8 mouse cellular contexts compared by ENCODE assay signal in genomic region chr4:44300781-44301750, GRCm38 (mm10). TPM values are rescaled to one million over a fixed set of nuclear protein-coding genes. Genes with fewer than 3 reads are reported as not detected.
A peak's percentile ranks its signal among the peaks of the same experiment; 100 is the strongest.
DNase-seq lines count a peak whose midpoint lies in the region; ATAC-seq and TF ChIP-seq lines count a peak whose summit lies in the region.

Gene Melk, plus strand, starts transcription at chr4:44300876.

- H3K4me1 ChIP-seq in hindbrain, postnatal 0 days (ENCODE audit: insufficient read depth, low read length) = no peaks in the 10 kb centered on the region
- peaks cover 21% of the 10 kb centered on the region for H3K4me1 ChIP-seq in limb, embryonic 13.5 days
- peaks cover 13% of the 10 kb centered on the region for H3K4me1 ChIP-seq in midbrain, embryonic 15.5 days

- H3K4me2 ChIP-seq in hindbrain, postnatal 0 days (ENCODE audit: low read depth, low read length) = peak within 1 kb of the TSS; percentile 77
- H3K4me2 ChIP-seq in limb, embryonic 13.5 days (replicated peaks) = peak within 1 kb of the TSS; percentile 77
- H3K4me2 ChIP-seq in midbrain, embryonic 15.5 days = peak within 1 kb of the TSS; percentile 70

- no peaks in the 10 kb centered on the region for H3K36me3 ChIP-seq in hindbrain, postnatal 0 days (ENCODE audit: insufficient read depth, low read length)
- H3K36me3 ChIP-seq in limb, embryonic 13.5 days = peaks cover 4% of the 10 kb centered on the region; the same call in 1 of the 2 replicates
- no peaks in the 10 kb centered on the region for H3K36me3 ChIP-seq in midbrain, embryonic 15.5 days (replicated peaks)

- no peaks in the 10 kb centered on the region for H3K27me3 ChIP-seq in hindbrain, postnatal 0 days (ENCODE audit: insufficient read depth, low read length)
- no peaks in the 10 kb centered on the region for H3K27me3 ChIP-seq in limb, embryonic 13.5 days
- H3K27me3 ChIP-seq in midbrain, embryonic 15.5 days (replicated peaks) = no peaks in the 10 kb centered on the region

- no peak for TF ChIP-seq CTCF in hindbrain, postnatal 0 days (IDR thresholded peaks at IDR 0.05; ENCODE audit: low read depth)

- peak; percentile 51 for DNase-seq in right cerebral cortex, adult 18-20 months
- DNase-seq in right cerebral cortex, postnatal 36 days (ENCODE audit: low spot score in 2 of 2) = no peak
- DNase-seq in gastrocnemius, adult 8-10 months (ENCODE audit: low spot score in 2 of 2) = peak; percentile 28 to 60
- DNase-seq in hindbrain, postnatal 0 days (ENCODE audit: low spot score) = peak; percentile 89
- peak; percentile 82 to 92 for DNase-seq in spleen, postnatal 10 days (ENCODE audit: low spot score in 2 of 2)

- H3K9me3 ChIP-seq in hindbrain, postnatal 0 days (ENCODE audit: low read length) = no peaks in the 10 kb centered on the region
- H3K9me3 ChIP-seq in limb, embryonic 13.5 days = no peaks in the 10 kb centered on the region
- no peaks in the 10 kb centered on the region for H3K9me3 ChIP-seq in midbrain, embryonic 15.5 days

- ATAC-seq in common myeloid progenitor, adult 5-6 weeks (replicated peaks; ENCODE audit: low read depth, poor library complexity, severe bottlenecking) = peak; percentile 97
- peak; percentile 94 for ATAC-seq in hindbrain, postnatal 0 days
- peak; percentile 91 for ATAC-seq in limb, embryonic 13.5 days (ENCODE audit: low FRiP score, low read depth)
- peak; percentile 70 for ATAC-seq in midbrain, embryonic 15.5 days (replicated peaks)

- H3K4me3 ChIP-seq in hindbrain, postnatal 0 days (ENCODE audit: low read length) = peak within 1 kb of the TSS; percentile 59
- H3K4me3 ChIP-seq in limb, embryonic 13.5 days = peak within 1 kb of the TSS; percentile 78
- H3K4me3 ChIP-seq in midbrain, embryonic 15.5 days = peak within 1 kb of the TSS; percentile 54

- 1% methylated on average over 41 of the region's 41 CpGs for WGBS in hindbrain, postnatal 0 days
- WGBS in limb, embryonic 13.5 days = under 1% methylated on average over 41 of the region's 41 CpGs
- WGBS in midbrain, embryonic 15.5 days = 1% methylated on average over 41 of the region's 41 CpGs

- peak within 1 kb of the TSS; percentile 42; the same call in 1 of the 2 replicates for H3K9ac ChIP-seq in hindbrain, postnatal 0 days (replicated peaks; ENCODE audit: low read length)
- H3K9ac ChIP-seq in limb, embryonic 13.5 days = peak within 1 kb of the TSS; percentile 78
- peak within 1 kb of the TSS; percentile 45 for H3K9ac ChIP-seq in midbrain, embryonic 15.5 days

- no peak within 1 kb of the TSS for H3K27ac ChIP-seq in hindbrain, postnatal 0 days
- H3K27ac ChIP-seq in limb, embryonic 13.5 days = peak within 1 kb of the TSS; percentile 69; the same call in 1 of the 2 replicates
- H3K27ac ChIP-seq in midbrain, embryonic 15.5 days = no peak within 1 kb of the TSS

RNA-seq across cellular contexts. Expression of gene Melk, which starts in this region (rescaled TPM):
- total RNA-seq in common myeloid progenitor, adult 5-6 weeks (2017) = 23.4 and 25.3 TPM in 2 replicates
- not detected for total RNA-seq in gastrocnemius, adult 8-10 months (2022)
- total RNA-seq in hindbrain, postnatal 0 days (2014; rRNA removed) = 6.0 and 6.7 TPM in 2 replicates
- 6.8 and 8.6 TPM in 2 replicates for polyA plus RNA-seq in hindbrain, postnatal 0 days (2015; fragmentation: Nextera tagmentation; extraction: Ambion mirVana)
- polyA plus RNA-seq in limb, embryonic 13.5 days (2015; fragmentation: Nextera tagmentation; extraction: Ambion mirVana) = 42.4 and 43.8 TPM in 2 replicates
- 5.5 and 7.3 TPM in 2 replicates for polyA plus RNA-seq in midbrain, embryonic 15.5 days (2015; fragmentation: Nextera tagmentation; extraction: Ambion mirVana)

Comparison
In these comparisons a context has a peak if more than half of its experiments do, and no peak if none do; other contexts are left out.
1. DNase-seq: peak in right cerebral cortex, adult 18-20 months (single experiment), hindbrain, postnatal 0 days (single experiment) and spleen, postnatal 10 days (2 of 2); none in right cerebral cortex, postnatal 36 days (0 of 2).
2. Peak in DNase-seq in gastrocnemius, adult 8-10 months; RNA of the gene not detected or under 1 TPM.
3. Peak in every context shown above with its lines, with median percentiles within 50 percentile points of each other: ATAC-seq, H3K4me2 ChIP-seq, H3K4me3 ChIP-seq and H3K9ac ChIP-seq.